Mouse (Mus musculus): Measurements from ENCODE around the gene Rnf225.
"Not testable (repeated sequence)": the region's sequence is repeated elsewhere in the genome, so short reads cannot be mapped to it uniquely, and the experiment has no call there.

- TF ChIP-seq POLR2A, CTCF (IDR thresholded peaks at IDR 0.05; ENCODE audit: insufficient read depth, low read depth, low read length): not testable (repeated sequence)
Measured at GRCm38 (mm10) chr7:12880497-12880896, 46.7 kb upstream of the Rnf225 start.
